Mouse (Mus musculus) embryonic fibroblast, embryonic 13.5 days (primary cell): ENCODE results near the gene Clns1a.

ENCODE experiments used
- CTCF ChIP-seq: IDR thresholded peaks from 2 replicates; pipeline ENCODE4 v1.5.1; 2011; ENCODE audit warnings: mild to moderate bottlenecking, control low read depth, low read length, moderate library complexity, borderline replicate concordance; ENCODE audit not compliant: insufficient read depth
- POLR2A ChIP-seq: IDR thresholded peaks from 2 replicates; pipeline ENCODE4 v1.6.1; 2011; ENCODE audit warnings: low read depth, mild to moderate bottlenecking, control low read depth, low read length, moderate library complexity

GRCm38 (mm10) chr7:97717326-97717725 lies 20.9 kb downstream of the Clns1a start:
- TF ChIP-seq CTCF (no peak), POLR2A (no peak)
